In the genomic region with DNA sequence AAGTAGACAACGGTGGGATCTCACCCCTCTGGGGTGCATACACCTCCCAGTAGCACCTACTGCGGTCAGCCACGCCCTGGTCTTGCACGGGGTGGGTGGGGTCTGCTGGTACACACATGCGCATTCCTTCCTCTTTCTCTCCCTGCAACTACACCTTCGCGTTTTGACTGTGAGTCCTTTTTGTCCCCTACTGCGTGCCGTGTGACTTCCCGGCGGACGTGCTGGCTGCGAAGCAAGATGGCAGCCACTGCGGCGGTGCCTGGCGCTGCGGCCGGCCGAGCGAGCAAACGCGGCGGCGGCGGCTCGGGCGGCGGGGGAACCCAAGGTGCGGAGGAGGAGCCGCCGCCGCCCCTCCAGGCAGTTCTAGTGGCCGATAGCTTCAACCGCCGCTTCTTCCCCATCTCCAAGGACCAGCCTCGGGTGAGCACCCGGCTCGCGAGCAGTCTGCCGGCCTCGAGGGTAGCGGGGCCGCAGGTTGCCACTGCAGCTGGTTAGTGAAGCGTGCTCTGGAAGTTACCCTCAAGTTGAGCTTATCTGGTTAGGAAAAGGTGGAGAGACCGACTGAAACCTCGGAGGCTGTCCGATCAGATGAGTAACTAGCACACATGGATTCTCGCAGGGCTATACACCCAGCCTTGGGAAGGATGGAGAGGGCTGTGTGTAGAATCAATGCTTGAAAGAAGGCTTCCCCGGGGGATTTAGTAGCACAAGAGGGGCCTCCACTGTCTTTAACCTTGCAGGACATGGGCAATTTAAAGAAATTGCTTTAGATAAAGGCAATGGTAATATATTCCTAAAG, we compare ENCODE assay signal across 1 mouse cellular context.
TF ChIP-seq lines count a peak whose summit lies in the region.

A gene (plus strand): TSS at position 141 of the 799 bp plus-strand sequence.

TF ChIP-seq in MEL, 35 proteins besides CTCF, POLR2A, EP300 and RAD21 (continued from another document):
- TF ChIP-seq MAZ (IDR thresholded peaks at IDR 0.05; ENCODE audit: low read depth, low read length) = peak; percentile 75; the same call in 1 of the 2 replicates
- TF ChIP-seq UBTF (IDR thresholded peaks at IDR 0.05; ENCODE audit: borderline replicate concordance, insufficient read depth, low read depth, low read length) = no peak
- no peak for TF ChIP-seq ZKSCAN1 (IDR thresholded peaks at IDR 0.05; ENCODE audit: low read depth, low read length)
- TF ChIP-seq GABPA (IDR thresholded peaks at IDR 0.05; ENCODE audit: low read depth, low read length) = no peak
- peak; percentile 45; the same call in 1 of the 2 replicates for TF ChIP-seq USF1 (IDR thresholded peaks at IDR 0.05; ENCODE audit: low read depth, low read length)
- no peak; the same call in 1 of the 2 replicates for TF ChIP-seq MYB (IDR thresholded peaks at IDR 0.05; ENCODE audit: low read depth, low read length)
- 0 out of 2 replicates have a peak, but pooled peaks have one; percentile 48 for TF ChIP-seq CHD1 (IDR thresholded peaks at IDR 0.05; ENCODE audit: low read depth, low read length)
- peak; percentile 82 for TF ChIP-seq ELF1 (IDR thresholded peaks at IDR 0.05; ENCODE audit: low read depth, low read length)
- TF ChIP-seq ZMIZ1 (IDR thresholded peaks at IDR 0.05; ENCODE audit: low read depth, low read length) = peak; percentile 83
- TF ChIP-seq ZNF384 (IDR thresholded peaks at IDR 0.05; ENCODE audit: low read depth, low read length) = peak; percentile 45; the same call in 1 of the 2 replicates
- TF ChIP-seq GATA1 (IDR thresholded peaks at IDR 0.05; ENCODE audit: low read depth, low read length) = no peak
- peak; percentile 85 for TF ChIP-seq POLR2AphosphoS2 (IDR thresholded peaks at IDR 0.05; ENCODE audit: low read length)
- peak; percentile 84 for TF ChIP-seq MAX (IDR thresholded peaks at IDR 0.05; ENCODE audit: low read length)
- TF ChIP-seq KAT2A (conservative IDR thresholded peaks at IDR 0.05; ENCODE audit: low read depth, low read length) = peak; percentile 74
- no peak for TF ChIP-seq CHD2 (IDR thresholded peaks at IDR 0.05; ENCODE audit: low read length)
- peak; percentile 90 for TF ChIP-seq MYC (IDR thresholded peaks at IDR 0.05; ENCODE audit: low read depth, low read length)
